Mouse (Mus musculus) liver, embryonic 14.5 days (tissue): ENCODE data around the gene Lmod1. TPM values are rescaled to one million over a fixed set of nuclear protein-coding genes. Genes with fewer than 3 reads are reported as not detected.

Source experiments
- ATAC-seq: fragments of 200-750 bp; cut with Nextera tagmentation; 2 replicates; pipeline ENCODE4 v1.8.0; 2017; ENCODE audit warnings: moderate number of reproducible peaks, mild to moderate bottlenecking, moderate library complexity; ENCODE audit not compliant: insufficient read depth
- DNase-seq, 3 experiments: peaks; one replicate each; pipeline ENCODE4 v3.0.0-alpha.2; 2012 to 2013; ENCODE audit warnings: low read depth in 3 of 3, low spot score in 3 of 3
- H3K27ac ChIP-seq: fragments of 300-500 bp; sonication (generic); 2 replicates; pipeline ENCODE4 v1.5.1; 2014; ENCODE audit warnings: moderate library complexity, mild to moderate bottlenecking, control low read depth, inconsistent platforms
- H3K27me3 ChIP-seq: fragments of 300-500 bp; sonication (generic); 2 replicates; pipeline ENCODE4 v1.6.1; 2014; ENCODE audit warnings: mild to moderate bottlenecking, low read length, moderate library complexity; ENCODE audit not compliant: control insufficient read depth, insufficient read depth
- H3K36me3 ChIP-seq: fragments of 300-500 bp; sonication (generic); replicated peaks from 2 replicates; pipeline ENCODE4 v1.6.1; 2014; ENCODE audit warnings: low read depth; ENCODE audit not compliant: control insufficient read depth, insufficient read depth
- H3K4me1 ChIP-seq, 2 experiments: fragments of 200-500 bp in 1 of 2; fragments of 300-500 bp in 1 of 2; sonication (generic) in 1 of 2; replicated peaks; 2 replicates each; pipeline ENCODE4 v1.6.1; 2012 to 2014; ENCODE audit warnings: antibody characterized with exemption in 1 of 2, inconsistent platforms in 1 of 2, low read length in 1 of 2; ENCODE audit not compliant: control insufficient read depth in 2 of 2, insufficient read depth in 2 of 2
- H3K4me2 ChIP-seq: fragments of 300-500 bp; sonication (generic); 2 replicates; pipeline ENCODE4 v1.6.1; 2014; ENCODE audit warnings: low read depth, mild to moderate bottlenecking, control low read depth, moderate library complexity
- H3K4me3 ChIP-seq, 2 experiments: fragments of 200-500 bp in 1 of 2; fragments of 300-500 bp in 1 of 2; sonication (generic) in 1 of 2; 2 replicates each; pipeline ENCODE4 v1.5.1; 2012 to 2014; ENCODE audit warnings: low read depth in 2 of 2, low read length in 2 of 2, mild to moderate bottlenecking in 2 of 2, control low read depth in 1 of 2, inconsistent platforms in 1 of 2, moderate library complexity in 1 of 2; ENCODE audit not compliant: insufficient read depth in 1 of 2
- H3K9ac ChIP-seq: fragments of 300-500 bp; sonication (generic); replicated peaks from 2 replicates; pipeline ENCODE4 v1.6.1; 2014; ENCODE audit warnings: mild to moderate bottlenecking, control low read depth, moderate library complexity
- H3K9me3 ChIP-seq: fragments of 300-500 bp; sonication (generic); 2 replicates; pipeline ENCODE4 v1.6.1; 2016; ENCODE audit warnings: low read length, mixed read lengths; ENCODE audit not compliant: control insufficient read depth
- CTCF ChIP-seq: IDR thresholded peaks from 2 replicates; pipeline ENCODE4 v1.5.1; 2016; ENCODE audit warnings: antibody characterized with exemption, low read depth, control low read depth
- EP300 ChIP-seq: IDR thresholded peaks from 2 replicates; pipeline ENCODE4 v1.6.1; 2016; ENCODE audit warnings: antibody characterized with exemption, low read depth
- WGBS: fragments of 180-500 bp; shearing (Covaris S2); extraction: QIAGEN DNeasy Blood & Tissue Kit; methylation state at CpG from one replicate; pipeline ENCODE4 v1.1.7; 2014; ENCODE audit not compliant: insufficient replicate concordance; 5-methylcytosine and 5-hydroxymethylcytosine counted together
- polyA plus RNA-seq, 2 experiments: library from polyadenylated mRNA; depleted of rRNA in 1 of 2; stranded (reverse) in 1 of 2; unstranded in 1 of 2; fragments of >200 nt; fragmentation: Nextera tagmentation in 1 of 2; extraction: Ambion mirVana in 1 of 2; gene quantifications; 2 replicates each; pipeline versions ENCODE4 v1.2.1 to v1.2.3; 2012 to 2014

Gene Lmod1
- polyA plus RNA-seq, 2 experiments = 0.08 to 0.10 TPM

- no peak for ATAC-seq
- no peak overlapping the region for H3K9ac ChIP-seq
- 51% methylated on average over 8 of the region's 8 CpGs for WGBS
These were observed 43.0 kb downstream of the Lmod1 start for GRCm38 (mm10) chr1:135367595-135367994.

DNA sequence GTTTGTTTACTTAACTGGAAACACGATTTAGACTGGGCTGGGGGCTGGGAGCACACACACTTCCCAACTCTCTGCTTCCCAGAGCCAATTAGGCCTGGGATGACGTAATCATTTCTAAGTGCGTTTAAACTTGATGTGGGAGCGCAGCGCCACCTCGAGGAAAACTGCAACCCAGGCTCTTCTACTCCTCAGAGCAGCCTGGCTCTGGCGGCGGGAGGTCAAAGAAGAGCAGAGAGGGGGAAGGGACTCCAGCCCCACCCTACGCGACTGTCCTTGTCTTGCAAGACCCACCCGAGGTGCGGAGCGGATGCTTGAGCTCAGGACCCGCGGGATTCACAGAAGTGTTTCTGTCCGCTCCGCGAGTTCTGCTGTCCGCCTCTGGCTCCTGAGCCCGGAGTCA, 43.6 kb downstream of the Lmod1 start:
- Histone ChIP-seq H3K9me3 (no peaks in the 10 kb centered on the region), H3K4me1 (no peaks in the 10 kb centered on the region), H3K36me3 (no peaks in the 10 kb centered on the region), H3K4me3 (peak overlapping the region; percentile 18 to 30), H3K9ac (no peak overlapping the region), H3K4me2 (peak overlapping the region; percentile 64), H3K27ac (no peak overlapping the region), H3K27me3 (no peaks in the 10 kb centered on the region)
- ATAC-seq (peak; percentile 31; the same call in 1 of the 2 replicates), DNase-seq (peak; percentile 36 to 57 (median 38))
- peak; percentile 78 for TF ChIP-seq CTCF
- TF ChIP-seq EP300 = no peak
- WGBS = 1% methylated on average over 20 of the region's 20 CpGs

More at GRCm38 (mm10) chr1:135367595-135367994, 43.0 kb downstream of the Lmod1 start:
- Histone ChIP-seq H3K4me2 (no peak overlapping the region), H3K27me3 (no peaks in the 10 kb centered on the region), H3K4me1 (no peaks in the 10 kb centered on the region), H3K4me3 (no peak overlapping the region), H3K9me3 (no peaks in the 10 kb centered on the region), H3K27ac (no peak overlapping the region), H3K36me3 (no peaks in the 10 kb centered on the region)
- TF ChIP-seq EP300 (no peak), CTCF (no peak)
- no peak for DNase-seq

DNA sequence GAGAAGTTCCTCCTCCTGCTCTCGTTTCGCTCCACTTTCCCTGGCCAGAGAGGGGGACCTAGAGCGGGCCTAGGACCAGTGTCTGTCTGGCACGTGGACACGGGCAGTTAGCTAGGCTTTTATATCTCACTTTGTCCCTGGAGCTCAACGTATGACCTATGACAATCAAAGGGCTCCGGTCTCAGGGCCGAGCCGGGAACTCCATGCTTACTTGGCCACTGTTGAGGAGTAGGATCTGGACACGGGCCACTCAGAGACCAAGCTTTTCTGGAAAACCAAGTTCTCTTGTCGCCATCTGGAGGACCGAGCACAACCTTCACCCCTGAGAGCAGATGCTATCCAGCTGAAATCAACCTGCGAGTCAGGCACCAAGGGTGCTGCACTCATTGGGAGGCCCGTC, 44.4 kb downstream of the Lmod1 start:
- H3K4me2 ChIP-seq = peak overlapping the region; percentile 64
- no peaks in the 10 kb centered on the region for H3K4me1 ChIP-seq
- no peak overlapping the region for H3K4me3 ChIP-seq
- H3K36me3 ChIP-seq = no peaks in the 10 kb centered on the region
- TF ChIP-seq EP300 = no peak
- TF ChIP-seq CTCF = 0 out of 2 replicates have a peak, but pooled peaks have one; percentile 8
- no peak overlapping the region for H3K27ac ChIP-seq
- no peak overlapping the region for H3K9ac ChIP-seq
- ATAC-seq (no peak), DNase-seq (no peak)
- WGBS = 12% methylated on average over 14 of the region's 14 CpGs
- H3K27me3 ChIP-seq = peaks cover under 1% of the 10 kb centered on the region; the same call in 1 of the 2 replicates
- H3K9me3 ChIP-seq = no peaks in the 10 kb centered on the region

DNA sequence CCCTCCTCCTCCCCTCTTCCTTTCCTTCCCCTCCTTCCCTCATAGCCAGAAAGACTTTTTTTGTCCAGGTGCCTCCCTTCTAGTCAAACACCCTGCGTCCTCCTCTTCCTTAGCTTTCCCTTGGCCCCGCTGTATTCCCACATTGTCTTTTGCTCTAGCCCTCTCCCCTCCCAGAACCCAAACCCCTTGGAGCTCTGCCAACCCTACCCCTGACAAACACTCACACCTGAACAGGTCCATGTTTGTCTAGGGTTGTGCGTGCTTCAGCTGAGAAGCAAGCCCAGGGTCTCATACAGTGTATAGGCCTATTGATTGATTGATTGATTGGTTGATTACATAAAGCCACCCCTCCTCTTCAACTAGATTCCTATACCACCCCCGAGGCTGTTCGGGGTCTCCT, 44.8 kb downstream of the Lmod1 start:
- WGBS = 59% methylated on average over 5 of the region's 5 CpGs
- Histone ChIP-seq H3K27me3 (peaks cover 3% of the 10 kb centered on the region; the same call in 1 of the 2 replicates), H3K4me2 (no peak overlapping the region), H3K4me1 (no peaks in the 10 kb centered on the region), H3K9me3 (no peaks in the 10 kb centered on the region), H3K27ac (no peak overlapping the region), H3K4me3 (no peak overlapping the region), H3K9ac (no peak overlapping the region), H3K36me3 (no peaks in the 10 kb centered on the region)
- DNase-seq (no peak), ATAC-seq (no peak)
- TF ChIP-seq EP300 (no peak), CTCF (no peak)

DNA sequence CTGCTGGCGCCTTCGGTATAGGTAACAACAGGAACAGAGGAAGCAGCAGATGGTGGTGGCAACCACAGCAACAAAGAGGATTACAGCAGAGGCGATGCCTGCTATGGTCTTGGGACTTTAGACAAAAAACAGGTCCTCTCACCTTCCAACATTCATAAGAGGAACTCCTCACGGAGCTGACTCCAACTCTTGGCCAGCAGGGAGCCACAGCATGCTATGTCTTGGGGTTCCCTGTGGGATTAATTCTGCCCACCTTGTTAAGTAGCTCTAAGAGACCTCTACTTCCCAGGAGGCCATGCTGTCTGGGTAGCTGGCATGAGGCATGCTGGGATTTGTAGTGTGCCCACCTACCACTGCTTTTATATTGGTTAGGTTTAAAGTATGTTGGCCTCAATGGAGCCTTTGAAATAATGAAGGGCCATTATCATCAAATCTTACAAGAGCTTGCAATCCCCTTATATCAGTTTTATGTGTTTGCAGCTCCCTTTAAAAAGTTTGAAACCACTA, 48.6 kb downstream of the Lmod1 start:
- Histone ChIP-seq H3K9me3 (no peaks in the 10 kb centered on the region), H3K4me1 (no peaks in the 10 kb centered on the region), H3K27ac (no peak overlapping the region), H3K4me3 (no peak overlapping the region), H3K36me3 (no peaks in the 10 kb centered on the region), H3K9ac (no peak overlapping the region), H3K4me2 (no peak overlapping the region), H3K27me3 (peaks cover 14% of the 10 kb centered on the region)
- no peak for TF ChIP-seq EP300
- no peak for TF ChIP-seq CTCF
- no peak for DNase-seq
- WGBS = 53% methylated on average over 4 of the region's 4 CpGs
- no peak for ATAC-seq
